Comparison of ENCODE assay signal across 10 mouse cellular contexts in genomic region chr1:178241884-178242508, GRCm38 (mm10). TPM values are rescaled to one million over a fixed set of nuclear protein-coding genes. Genes with fewer than 3 reads are reported as not detected.
DNase-seq lines count a peak whose midpoint lies in the region; ATAC-seq and TF ChIP-seq lines count a peak whose summit lies in the region.
"Had no signal": no experiment of that assay in that cellular context is flagged by ENCODE, and none has a peak within 500 bp of the region (broad histone marks: within the 10 kb centered on the region; RNA-seq: fewer than 3 reads in every experiment).

No protein-coding gene starts in this region.

- no peak overlapping the region for H3K4me3 ChIP-seq in layer of hippocampus, adult 2 months
- H3K4me3 ChIP-seq in bone marrow, adult 2 months (replicated peaks; ENCODE audit: control insufficient read depth, low read depth, low read length): no peak overlapping the region
- H3K4me3 ChIP-seq: hindbrain, embryonic 15.5 days; liver, embryonic 13.5 days had no signal

- WGBS in bone marrow, adult 2 months: 95% methylated on average over 1 of the region's 1 CpGs

- intact Hi-C loops in heart, postnatal 10 days (cut with DNase I): loop anchor here (5.0 kb wide), 2 partner anchors 50 to 95 kb away; no protein-coding TSS in a partner anchor

- H3K27ac ChIP-seq in layer of hippocampus, adult 2 months: no peak overlapping the region
- no peak overlapping the region for H3K27ac ChIP-seq in bone marrow, adult 2 months (ENCODE audit: control insufficient read depth, insufficient read depth, low read depth, low read length, poor library complexity)
- H3K27ac ChIP-seq: hindbrain, embryonic 15.5 days; liver, embryonic 13.5 days had no signal

- no peak for TF ChIP-seq POLR2A in bone marrow, adult 2 months (IDR thresholded peaks at IDR 0.05; ENCODE audit: borderline replicate concordance, control insufficient read depth, low read depth, low read length)

- peak; percentile 88 for ATAC-seq in CD4-positive, CD25-positive, alpha-beta regulatory T cell, adult 4 months
- no peak for ATAC-seq in frontal cortex, adult (ENCODE audit: low TSS enrichment)

- peak; percentile 76 for TF ChIP-seq CTCF in layer of hippocampus, adult 2 months (conservative IDR thresholded peaks at IDR 0.05)
- peak; percentile 21; the same call in 1 of the 2 replicates for TF ChIP-seq CTCF in bone marrow, adult 2 months (IDR thresholded peaks at IDR 0.05; ENCODE audit: control insufficient read depth, insufficient read depth, low read length)

- no peaks in the 10 kb centered on the region for H3K4me1 ChIP-seq in bone marrow, adult 2 months (ENCODE audit: control insufficient read depth, insufficient read depth, low read length)
- H3K4me1 ChIP-seq: hindbrain, embryonic 15.5 days; liver, embryonic 13.5 days had no signal

- DNase-seq in layer of hippocampus, adult 2 months (ENCODE audit: low spot score in 2 of 2): no peak
- DNase-seq in layer of hippocampus, adult 11-12 months (ENCODE audit: low spot score): no peak
- DNase-seq in naive thymus-derived CD4-positive, alpha-beta T cell, adult 2 months (ENCODE audit: low read depth): peak; percentile 53
- DNase-seq in heart, postnatal 10 days: no peak
- no peak for DNase-seq in right cerebral cortex, postnatal 14 days
- DNase-seq: liver, embryonic 13.5 days had no signal

RNA-seq across cellular contexts. Expression of gene Desi2, which starts 54.8 kb away (rescaled TPM):
- 10 to 100 TPM; 16.0 to 17.9 TPM for total RNA-seq in layer of hippocampus, adult 2 months (2021)
- 1 to 10 TPM; 9.1 to 9.3 TPM for polyA plus RNA-seq in CD4-positive, CD25-positive, alpha-beta regulatory T cell, adult 4 months (2017; shearing (Covaris generic))
- 5.3 and 6.9 TPM in 2 replicates for polyA plus RNA-seq in bone marrow, adult 2 months (2011; ENCODE audit: insufficient read depth, insufficient read length, low replicate concordance, missing spikeins)
- 10 to 100 TPM; 23.3 to 27.0 TPM for total RNA-seq in heart, postnatal 10 days (2021)
